Mouse (Mus musculus) forebrain, embryonic 11.5 days (tissue): ENCODE data around the gene Entpd1. TPM values are rescaled to one million over a fixed set of nuclear protein-coding genes. Genes with fewer than 3 reads are reported as not detected.
A peak's percentile ranks its signal among the peaks of the same experiment; 100 is the strongest.

Experiments
- ATAC-seq: fragments of 200-750 bp; cut with Nextera tagmentation; replicated peaks from 2 replicates; pipeline ENCODE4 v1.8.0; 2017; ENCODE audit warnings: moderate TSS enrichment; ENCODE audit not compliant: low FRiP score
- DNase-seq: peaks from one replicate; pipeline ENCODE4 v3.0.0-alpha.2; 2017; ENCODE audit warnings: low spot score
- H3K27ac ChIP-seq: fragments of 300-500 bp; sonication (generic); 2 replicates; pipeline ENCODE4 v1.5.1; 2014; ENCODE audit warnings: low read depth, low read length
- H3K27me3 ChIP-seq: fragments of 300-500 bp; sonication (generic); 2 replicates; pipeline ENCODE4 v1.6.1; 2014; ENCODE audit warnings: mild to moderate bottlenecking, low read length, mixed read lengths; ENCODE audit not compliant: control insufficient read depth, insufficient read depth
- H3K36me3 ChIP-seq: fragments of 300-500 bp; sonication (generic); 2 replicates; pipeline ENCODE4 v1.6.1; 2014; ENCODE audit warnings: mild to moderate bottlenecking, low read length, moderate library complexity, mixed read lengths; ENCODE audit not compliant: control insufficient read depth, insufficient read depth
- H3K4me1 ChIP-seq: fragments of 300-500 bp; sonication (generic); replicated peaks from 2 replicates; pipeline ENCODE4 v1.6.1; 2014; ENCODE audit warnings: low read length, mixed read lengths; ENCODE audit not compliant: control insufficient read depth, insufficient read depth
- H3K4me2 ChIP-seq: fragments of 300-500 bp; sonication (generic); 2 replicates; pipeline ENCODE4 v1.6.1; 2014; ENCODE audit warnings: low read depth, mild to moderate bottlenecking, low read length, moderate library complexity, mixed read lengths; ENCODE audit not compliant: severe bottlenecking
- H3K4me3 ChIP-seq: fragments of 300-500 bp; sonication (generic); 2 replicates; pipeline ENCODE4 v1.5.1; 2014; ENCODE audit warnings: low read depth, low read length
- H3K9ac ChIP-seq: fragments of 300-500 bp; sonication (generic); 2 replicates; pipeline ENCODE4 v1.6.1; 2014; ENCODE audit warnings: low read length
- H3K9me3 ChIP-seq: fragments of 300-500 bp; sonication (generic); 2 replicates; pipeline ENCODE4 v1.6.1; 2016; ENCODE audit warnings: low read length, mixed read lengths; ENCODE audit not compliant: control insufficient read depth
- WGBS: fragments of 180-500 bp; shearing (Covaris S2); extraction: QIAGEN DNeasy Blood & Tissue Kit; methylation state at CpG from one replicate; pipeline ENCODE4 v1.1.7; 2014; 5-methylcytosine and 5-hydroxymethylcytosine counted together
- polyA plus RNA-seq: library from polyadenylated mRNA; unstranded; fragments of >200 nt; fragmentation: Nextera tagmentation; extraction: Ambion mirVana; gene quantifications from 2 replicates; pipeline ENCODE4 v1.2.1, GENCODE M21; 2014

Gene Entpd1
- polyA plus RNA-seq, 1 experiment from 2014 or later: 9.3 TPM

- Histone ChIP-seq H3K4me1 (no peaks in the 10 kb centered on the region), H3K36me3 (no peaks in the 10 kb centered on the region), H3K27ac (no peak overlapping the region), H3K27me3 (no peaks in the 10 kb centered on the region), H3K9me3 (no peaks in the 10 kb centered on the region), H3K4me3 (no peak overlapping the region), H3K9ac (no peak overlapping the region), H3K4me2 (no peak overlapping the region)
- ATAC-seq: no peak
- WGBS: 74% methylated on average over 6 of the region's 6 CpGs
- no peak for DNase-seq
These were observed 34.2 kb downstream of the Entpd1 start for GRCm38 (mm10) chr19:40646379-40646778.

GRCm38 (mm10) chr19:40647319-40648158 is 35.4 kb downstream of the Entpd1 start:
- Histone ChIP-seq H3K27ac (no peak overlapping the region), H3K9me3 (no peaks in the 10 kb centered on the region), H3K36me3 (no peaks in the 10 kb centered on the region), H3K4me3 (no peak overlapping the region), H3K9ac (no peak overlapping the region), H3K4me1 (no peaks in the 10 kb centered on the region), H3K27me3 (no peaks in the 10 kb centered on the region), H3K4me2 (no peak overlapping the region)
- 69% methylated on average over 9 of the region's 9 CpGs for WGBS
- DNase-seq: no peak
- no peak for ATAC-seq

- H3K4me3 ChIP-seq: no peak overlapping the region
- ATAC-seq (no peak), DNase-seq (no peak)
- H3K9me3 ChIP-seq: no peaks in the 10 kb centered on the region
- no peaks in the 10 kb centered on the region for H3K4me1 ChIP-seq
- H3K4me2 ChIP-seq: no peak overlapping the region
- WGBS: 80% methylated on average over 5 of the region's 5 CpGs
- no peak overlapping the region for H3K9ac ChIP-seq
- H3K27ac ChIP-seq: no peak overlapping the region
- H3K36me3 ChIP-seq: no peaks in the 10 kb centered on the region
- H3K27me3 ChIP-seq: no peaks in the 10 kb centered on the region
These were observed 37.9 kb downstream of the Entpd1 start for GRCm38 (mm10) chr19:40650090-40650489.

GRCm38 (mm10) chr19:40656207-40656606 is 44.0 kb downstream of the Entpd1 start:
- Histone ChIP-seq H3K4me2 (no peak overlapping the region), H3K9ac (no peak overlapping the region), H3K4me1 (peaks cover 8% of the 10 kb centered on the region; the same call in 1 of the 2 replicates), H3K9me3 (no peaks in the 10 kb centered on the region), H3K27ac (no peak overlapping the region), H3K27me3 (no peaks in the 10 kb centered on the region; the same call in 1 of the 2 replicates), H3K36me3 (no peaks in the 10 kb centered on the region), H3K4me3 (no peak overlapping the region)
- no peak for ATAC-seq
- 85% methylated on average over 5 of the region's 5 CpGs for WGBS
- DNase-seq: no peak

- peaks cover 8% of the 10 kb centered on the region; the same call in 1 of the 2 replicates for H3K4me1 ChIP-seq
- H3K9me3 ChIP-seq: no peaks in the 10 kb centered on the region
- H3K27ac ChIP-seq: no peak overlapping the region
- H3K4me2 ChIP-seq: no peak overlapping the region
- 72% methylated on average over 6 of the region's 6 CpGs for WGBS
- ATAC-seq: no peak
- H3K36me3 ChIP-seq: no peaks in the 10 kb centered on the region
- no peak overlapping the region for H3K9ac ChIP-seq
- no peak for DNase-seq
- no peaks in the 10 kb centered on the region; the same call in 1 of the 2 replicates for H3K27me3 ChIP-seq
- no peak overlapping the region for H3K4me3 ChIP-seq
These were observed 46.1 kb downstream of the Entpd1 start for GRCm38 (mm10) chr19:40658281-40658680.

GRCm38 (mm10) chr19:40658935-40659334 is 46.8 kb downstream of the Entpd1 start:
- Histone ChIP-seq H3K4me1 (peaks cover 8% of the 10 kb centered on the region; the same call in 1 of the 2 replicates), H3K4me2 (no peak overlapping the region), H3K36me3 (no peaks in the 10 kb centered on the region), H3K9ac (no peak overlapping the region), H3K9me3 (no peaks in the 10 kb centered on the region), H3K4me3 (no peak overlapping the region), H3K27me3 (no peaks in the 10 kb centered on the region; the same call in 1 of the 2 replicates), H3K27ac (no peak overlapping the region)
- 61% methylated on average over 5 of the region's 5 CpGs for WGBS
- ATAC-seq (no peak), DNase-seq (no peak)

- Histone ChIP-seq H3K27ac (peak overlapping the region; percentile 86), H3K4me1 (peaks cover 8% of the 10 kb centered on the region; the same call in 1 of the 2 replicates), H3K36me3 (no peaks in the 10 kb centered on the region), H3K27me3 (no peaks in the 10 kb centered on the region; the same call in 1 of the 2 replicates), H3K9me3 (no peaks in the 10 kb centered on the region), H3K4me2 (peak overlapping the region; percentile 56), H3K9ac (peak overlapping the region; percentile 64), H3K4me3 (peak overlapping the region; percentile 30)
- peak; percentile 80 for ATAC-seq
- WGBS: under 1% methylated on average over 16 of the region's 16 CpGs
- DNase-seq: peak; percentile 57
These were observed 47.7 kb downstream of the Entpd1 start for GRCm38 (mm10) chr19:40659651-40660478.

GRCm38 (mm10) chr19:40660510-40660909 is 48.3 kb downstream of the Entpd1 start:
- Histone ChIP-seq H3K9ac (peak overlapping the region; percentile 64), H3K4me3 (peak overlapping the region; percentile 30), H3K4me1 (peaks cover 8% of the 10 kb centered on the region; the same call in 1 of the 2 replicates), H3K4me2 (peak overlapping the region; percentile 56), H3K27me3 (no peaks in the 10 kb centered on the region; the same call in 1 of the 2 replicates), H3K9me3 (no peaks in the 10 kb centered on the region), H3K36me3 (no peaks in the 10 kb centered on the region), H3K27ac (peak overlapping the region; percentile 86)
- DNase-seq: peak; percentile 53
- WGBS: 17% methylated on average over 9 of the region's 9 CpGs
- ATAC-seq: peak; percentile 43
